Mouse (Mus musculus) hindbrain, embryonic 13.5 days (tissue): ENCODE measurements around the gene Sox30. TPM values are rescaled to one million over a fixed set of nuclear protein-coding genes. Genes with fewer than 3 reads are reported as not detected.
"Not testable (repeated sequence)": the region's sequence is repeated elsewhere in the genome, so short reads cannot be mapped to it uniquely, and the experiment has no call there.

Experiments used
- ATAC-seq: fragments of 200-750 bp; cut with Nextera tagmentation; 2 replicates; pipeline ENCODE4 v1.8.0; 2017; ENCODE audit warnings: moderate TSS enrichment; ENCODE audit not compliant: low FRiP score
- H3K27ac ChIP-seq: fragments of 300-500 bp; sonication (generic); 2 replicates; pipeline ENCODE4 v1.5.1; 2015; ENCODE audit warnings: inconsistent platforms, mild to moderate bottlenecking, moderate library complexity
- H3K27me3 ChIP-seq: fragments of 300-500 bp; sonication (generic); 2 replicates; pipeline ENCODE4 v1.6.1; 2015; ENCODE audit warnings: mild to moderate bottlenecking, inconsistent platforms
- H3K36me3 ChIP-seq: fragments of 300-500 bp; sonication (generic); 2 replicates; pipeline ENCODE4 v1.6.1; 2015; ENCODE audit warnings: mild to moderate bottlenecking, inconsistent platforms
- H3K4me1 ChIP-seq: fragments of 300-500 bp; sonication (generic); replicated peaks from 2 replicates; pipeline ENCODE4 v1.6.1; 2015; ENCODE audit warnings: inconsistent platforms
- H3K4me2 ChIP-seq: fragments of 300-500 bp; sonication (generic); 2 replicates; pipeline ENCODE4 v1.6.1; 2015; ENCODE audit warnings: inconsistent platforms, mild to moderate bottlenecking, moderate library complexity
- H3K4me3 ChIP-seq: fragments of 300-500 bp; sonication (generic); 2 replicates; pipeline ENCODE4 v1.5.1; 2015; ENCODE audit warnings: mild to moderate bottlenecking, inconsistent platforms
- H3K9ac ChIP-seq: fragments of 300-500 bp; sonication (generic); 2 replicates; pipeline ENCODE4 v1.6.1; 2015; ENCODE audit warnings: mild to moderate bottlenecking, inconsistent platforms
- H3K9me3 ChIP-seq: fragments of 300-500 bp; sonication (generic); 2 replicates; pipeline ENCODE4 v1.6.1; 2016; ENCODE audit warnings: inconsistent platforms
- WGBS: fragments of 180-500 bp; shearing (Covaris S2); methylation state at CpG from one replicate; pipeline ENCODE4 v1.1.7; 2015; 5-methylcytosine and 5-hydroxymethylcytosine counted together
- polyA plus RNA-seq: library from polyadenylated mRNA; unstranded; fragments of >200 nt; fragmentation: Nextera tagmentation; extraction: Ambion mirVana; gene quantifications from 2 replicates; pipeline ENCODE4 v1.2.1, GENCODE M21; 2015

Gene Sox30
- polyA plus RNA-seq, 1 experiment from 2014 or later, result 0.17 TPM

DNA sequence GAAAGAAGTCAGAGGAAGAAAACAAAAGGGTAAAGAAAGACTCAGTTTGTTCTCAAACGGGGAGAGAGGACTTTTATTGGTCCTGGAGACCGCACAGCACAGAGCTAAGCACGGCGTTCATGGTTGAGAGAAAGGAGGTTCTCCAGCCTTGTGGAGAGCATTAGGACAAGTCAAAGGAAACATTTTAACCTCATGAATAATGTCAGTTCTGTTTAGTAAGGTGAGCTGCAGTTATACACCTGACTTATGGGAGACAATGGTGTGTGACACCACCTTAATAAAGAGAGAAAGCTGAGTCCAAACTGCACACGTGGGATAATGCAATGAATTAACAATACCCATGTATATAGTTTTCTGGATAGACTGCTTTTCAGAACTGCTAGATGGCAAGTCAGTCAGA is 64.7 kb downstream of the Sox30 start:
- ATAC-seq, result no peak
- Histone ChIP-seq H3K4me3 (no peak overlapping the region), H3K9ac (no peak overlapping the region), H3K27me3 (no peaks in the 10 kb centered on the region), H3K9me3 (no peaks in the 10 kb centered on the region), H3K36me3 (no peaks in the 10 kb centered on the region), H3K4me1 (no peaks in the 10 kb centered on the region), H3K27ac (no peak overlapping the region), H3K4me2 (no peak overlapping the region)
- WGBS, result 84% methylated on average over 5 of the region's 5 CpGs

DNA sequence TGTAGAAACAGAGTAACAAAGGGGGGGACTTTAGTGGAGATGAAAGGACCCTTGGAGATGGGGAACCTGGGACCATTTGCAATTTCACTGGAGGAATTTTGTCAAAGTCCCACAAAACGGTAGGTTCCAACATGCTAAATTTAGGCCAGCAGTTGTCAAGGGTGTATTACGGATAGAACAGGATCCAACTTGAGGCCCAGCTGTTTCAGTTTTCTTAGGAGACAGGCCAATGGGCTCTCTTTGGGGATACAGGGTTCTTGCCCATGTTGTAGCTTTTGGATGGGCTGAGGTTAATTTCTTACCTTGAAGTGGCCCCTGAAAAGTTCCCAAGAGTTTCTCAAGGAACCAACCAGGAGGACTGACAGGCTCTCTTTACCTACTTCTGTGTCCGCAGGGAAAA is 67.2 kb downstream of the Sox30 start:
- H3K27ac ChIP-seq, result no peak overlapping the region
- WGBS, result 94% methylated on average over 3 of the region's 3 CpGs
- no peak for ATAC-seq
- no peaks in the 10 kb centered on the region for H3K4me1 ChIP-seq
- no peak overlapping the region for H3K4me3 ChIP-seq
- H3K9ac ChIP-seq, result no peak overlapping the region
- no peaks in the 10 kb centered on the region for H3K36me3 ChIP-seq
- no peaks in the 10 kb centered on the region for H3K9me3 ChIP-seq
- H3K4me2 ChIP-seq, result no peak overlapping the region
- 0 out of 2 replicates have a peak, but pooled peaks cover under 1% of the 10 kb centered on the region for H3K27me3 ChIP-seq

DNA sequence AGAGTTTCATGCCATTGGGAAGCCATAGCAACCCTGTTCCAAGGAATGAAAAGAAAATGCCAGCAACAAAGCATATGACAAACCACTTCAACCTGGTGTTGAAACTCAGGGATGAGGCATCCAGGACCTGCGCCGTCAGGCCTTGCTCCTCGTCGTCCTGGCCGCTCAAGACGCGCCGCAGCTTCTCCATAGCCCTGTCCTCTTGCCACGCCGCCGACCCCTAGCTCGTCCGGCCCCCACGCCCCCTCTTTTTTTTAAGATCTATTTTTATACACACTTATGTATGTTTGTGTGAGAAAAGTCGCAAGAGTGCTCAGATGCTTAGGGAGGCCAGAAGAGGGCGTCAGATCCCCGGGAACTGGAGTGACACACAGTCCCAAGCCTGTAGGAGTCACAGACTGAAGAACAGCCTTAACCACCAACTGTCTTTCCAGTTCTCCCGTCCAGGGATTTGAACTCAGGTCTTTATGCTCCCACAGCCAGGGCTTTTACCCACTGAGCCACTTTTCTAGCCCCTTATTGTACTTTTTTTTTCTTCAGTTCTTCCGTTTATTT is 72.1 kb downstream of the Sox30 start, which contains the start of gene Gm12166:
Gene Gm12166, minus strand, starts transcription at position 217 of the 555 bp plus-strand sequence.
- H3K36me3 ChIP-seq, H3K4me3 ChIP-seq, H3K9me3 ChIP-seq, H3K9ac ChIP-seq, H3K27me3 ChIP-seq, ATAC-seq, H3K27ac ChIP-seq: not testable (repeated sequence)
- H3K4me1 ChIP-seq, result peaks cover 20% of the 10 kb centered on the region
- WGBS, result 32% methylated on average over 19 of the region's 19 CpGs
- 0 out of 2 replicates have a peak within 1 kb of the TSS, but pooled peaks have one; percentile 17 for H3K4me2 ChIP-seq

DNA sequence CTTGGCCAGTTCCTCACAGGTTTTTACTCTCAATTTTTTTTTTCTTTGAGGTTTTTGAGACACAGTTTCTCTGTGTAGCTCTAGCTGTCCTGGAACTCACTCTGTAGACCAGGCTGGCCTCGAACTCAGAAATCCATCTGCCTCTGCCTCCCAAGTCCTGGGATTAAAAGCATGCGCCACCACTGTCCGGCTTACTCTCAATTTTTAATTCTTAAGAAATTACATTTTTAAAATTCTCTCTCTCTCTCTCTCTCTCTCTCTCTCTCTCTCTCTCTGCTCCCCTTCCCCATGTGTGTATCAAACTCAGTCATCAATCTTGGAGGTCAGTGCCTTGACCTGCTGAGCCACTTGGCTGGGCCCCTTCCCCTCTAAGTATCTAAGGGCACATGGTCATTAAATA is 73.3 kb downstream of the Sox30 start:
- not testable (repeated sequence) for H3K36me3 ChIP-seq, H3K27me3 ChIP-seq, H3K27ac ChIP-seq, H3K9me3 ChIP-seq, H3K9ac ChIP-seq, ATAC-seq, H3K4me2 ChIP-seq, H3K4me3 ChIP-seq
- peaks cover 29% of the 10 kb centered on the region for H3K4me1 ChIP-seq
- WGBS, result 92% methylated on average over 3 of the region's 3 CpGs

DNA sequence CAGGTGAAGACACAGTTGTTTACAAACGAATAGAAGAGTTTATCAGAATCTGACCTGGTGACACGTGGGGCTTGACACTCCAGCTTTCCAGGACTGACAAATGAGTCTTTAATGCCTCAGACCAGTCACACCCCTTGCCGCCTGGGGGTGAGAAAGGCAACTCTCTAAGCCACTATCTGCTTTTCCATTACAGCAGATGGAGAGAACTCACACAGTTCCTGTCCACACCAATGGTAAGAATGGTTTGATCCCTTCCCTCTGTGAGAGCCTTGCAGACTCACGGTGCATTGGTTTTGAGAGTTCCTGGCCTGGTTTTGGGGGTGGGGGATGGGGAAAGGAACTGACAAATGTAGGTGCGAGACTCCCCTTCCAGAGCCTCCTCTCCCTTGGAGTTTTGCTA is 74.2 kb downstream of the Sox30 start:
- no peak for ATAC-seq
- Histone ChIP-seq H3K4me3 (no peak overlapping the region), H3K27ac (no peak overlapping the region), H3K4me2 (no peak overlapping the region), H3K27me3 (0 out of 2 replicates have a peak, but pooled peaks cover 3% of the 10 kb centered on the region), H3K9me3 (no peaks in the 10 kb centered on the region), H3K9ac (no peak overlapping the region), H3K4me1 (peaks cover 29% of the 10 kb centered on the region), H3K36me3 (no peaks in the 10 kb centered on the region)
- WGBS, result 47% methylated on average over 5 of the region's 5 CpGs

DNA sequence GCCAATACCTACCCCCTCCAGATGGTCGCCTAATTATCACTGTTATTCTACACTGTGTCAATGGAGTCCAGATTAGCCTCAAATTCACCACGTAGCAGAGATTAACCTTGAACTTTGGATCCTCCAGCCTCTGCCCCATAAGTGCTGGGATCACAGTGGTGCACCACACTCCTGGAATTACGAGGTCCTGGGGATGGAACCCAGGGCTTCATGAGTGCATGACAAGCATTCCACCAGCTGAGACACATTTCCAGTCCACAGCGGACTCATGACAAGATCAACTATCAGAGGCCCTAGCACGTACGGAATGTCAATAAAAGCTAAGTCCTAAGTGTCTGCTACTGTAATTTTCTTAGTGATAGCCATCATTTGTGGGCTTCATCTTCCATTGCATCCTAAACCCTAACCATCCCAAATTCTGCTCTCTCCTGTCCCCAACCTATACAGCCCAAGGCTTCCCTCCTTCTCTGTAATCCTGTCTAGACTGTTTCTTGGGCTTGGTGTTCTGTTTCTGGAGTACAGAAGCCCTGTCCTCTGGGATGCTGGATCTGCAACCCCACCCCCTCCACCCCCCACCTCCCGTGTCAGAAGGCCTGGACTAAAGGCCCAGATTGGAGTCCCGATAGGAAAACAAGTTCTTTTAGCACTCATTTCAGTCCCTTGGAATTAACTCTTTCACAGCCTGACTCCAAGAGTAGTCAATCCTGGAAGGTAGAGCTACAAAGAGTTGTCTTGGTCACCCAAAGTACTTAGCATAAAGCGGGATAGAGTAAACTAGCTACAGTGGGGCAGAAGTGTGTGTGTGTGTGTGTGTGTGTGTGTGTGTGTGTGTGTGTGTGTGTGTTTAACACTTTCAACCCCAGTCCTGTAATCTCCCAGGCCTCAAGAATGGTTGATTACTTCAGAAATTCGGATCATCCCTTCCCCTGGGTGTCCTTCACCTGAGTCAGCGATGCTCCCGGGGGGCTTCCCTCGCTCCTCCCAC is 75.1 kb downstream of the Sox30 start:
- Histone ChIP-seq H3K4me2 (peak overlapping the region; percentile 72), H3K4me3 (peak overlapping the region; percentile 70), H3K27ac (peak overlapping the region; percentile 95), H3K4me1 (peaks cover 29% of the 10 kb centered on the region), H3K9ac (peak overlapping the region; percentile 88), H3K9me3 (no peaks in the 10 kb centered on the region), H3K27me3 (0 out of 2 replicates have a peak, but pooled peaks cover 3% of the 10 kb centered on the region), H3K36me3 (no peaks in the 10 kb centered on the region)
- WGBS, result 26% methylated on average over 13 of the region's 13 CpGs
- ATAC-seq, result peak; percentile 52

DNA sequence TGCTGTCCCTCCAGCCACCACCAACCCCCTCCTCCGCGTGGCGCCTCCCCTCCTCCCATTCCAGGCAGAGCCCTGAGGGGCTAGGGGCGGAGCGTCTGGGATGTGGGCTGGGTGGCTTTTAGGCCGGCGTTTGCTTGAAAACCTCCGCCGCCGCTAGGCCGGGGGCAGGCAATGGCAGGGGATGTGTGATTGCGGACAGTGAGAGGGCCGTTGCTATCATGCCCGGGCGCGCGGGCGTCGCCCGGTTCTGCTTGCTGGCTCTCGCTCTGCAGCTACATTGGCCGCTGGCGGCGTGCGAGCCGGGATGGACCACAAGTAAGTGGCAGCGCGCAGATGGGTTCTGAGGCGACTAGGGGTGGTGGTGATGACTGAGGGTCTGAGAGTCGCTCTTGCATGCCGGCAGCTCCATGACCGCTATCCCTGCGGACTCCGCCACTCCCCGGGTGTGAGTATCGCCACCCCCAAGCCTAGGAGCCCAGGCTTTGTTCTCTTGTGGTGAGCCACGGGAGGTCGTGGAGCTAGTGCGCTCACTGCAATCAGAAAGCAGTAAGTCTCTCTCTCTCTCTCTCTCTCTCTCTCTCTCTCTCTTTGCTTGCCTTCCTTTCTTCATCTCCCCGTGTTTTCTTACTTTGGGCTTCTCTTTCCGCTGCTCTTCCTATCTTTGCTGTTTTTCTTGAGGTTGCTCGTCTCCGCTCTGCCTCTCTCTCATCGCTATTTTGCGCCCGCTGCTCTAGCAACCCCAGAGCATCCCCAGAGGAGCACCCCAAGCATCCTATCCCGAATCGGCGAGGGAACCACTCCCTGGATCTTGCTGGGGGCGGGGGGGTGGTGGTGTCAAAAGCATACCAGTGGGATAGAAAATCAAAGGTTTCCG is 76.0 kb downstream of the Sox30 start, which contains the start of gene Adam19:
Gene Adam19, plus strand, starts transcription at position 97 of the 874 bp plus-strand sequence.
- peak within 1 kb of the TSS; percentile 70 for H3K4me3 ChIP-seq
- H3K4me1 ChIP-seq, result peaks cover 29% of the 10 kb centered on the region
- H3K27ac ChIP-seq, result peak within 1 kb of the TSS; percentile 95
- no peaks in the 10 kb centered on the region for H3K9me3 ChIP-seq
- peak within 1 kb of the TSS; percentile 72 for H3K4me2 ChIP-seq
- H3K9ac ChIP-seq, result peak within 1 kb of the TSS; percentile 88
- 0 out of 2 replicates have a peak, but pooled peaks cover 3% of the 10 kb centered on the region for H3K27me3 ChIP-seq
- ATAC-seq, result peak; percentile 89
- peaks cover 5% of the 10 kb centered on the region; the same call in 1 of the 2 replicates for H3K36me3 ChIP-seq
- under 1% methylated on average over 51 of the region's 51 CpGs for WGBS

DNA sequence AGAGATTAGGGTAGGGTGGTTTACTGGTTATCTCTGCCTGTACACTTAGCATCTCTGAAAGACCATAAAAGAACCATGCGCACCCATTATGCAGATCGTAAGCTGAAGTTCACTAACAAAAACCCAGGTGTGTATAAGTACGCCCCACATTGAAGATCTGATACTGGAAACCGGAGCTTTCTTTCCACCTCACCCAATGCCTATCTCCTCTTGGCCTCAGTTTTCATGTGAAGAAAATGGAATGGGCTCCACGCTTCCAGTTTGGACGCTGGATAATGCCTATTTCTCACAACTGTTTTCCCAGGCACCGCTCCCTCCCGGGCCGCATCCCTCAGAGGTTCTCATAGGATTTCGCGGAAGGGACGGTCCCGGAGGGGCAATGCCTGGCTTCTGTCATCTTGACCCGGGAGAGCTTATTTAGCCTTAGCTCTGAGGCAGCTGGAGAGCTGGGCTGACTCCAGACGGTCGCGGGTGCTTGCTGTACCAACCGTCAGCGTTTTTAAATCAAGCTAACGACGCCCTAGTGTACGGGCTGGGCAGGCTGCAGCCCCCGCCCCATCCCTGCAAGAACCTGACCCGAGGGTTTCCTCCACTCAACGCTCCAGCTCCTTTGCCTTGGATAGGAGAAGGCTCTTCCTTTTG is 76.8 kb downstream of the Sox30 start:
- peak overlapping the region; percentile 70 for H3K4me3 ChIP-seq
- no peak for ATAC-seq
- 3% methylated on average over 25 of the region's 25 CpGs for WGBS
- peak overlapping the region; percentile 95 for H3K27ac ChIP-seq
- peak overlapping the region; percentile 72 for H3K4me2 ChIP-seq
- H3K27me3 ChIP-seq, result 0 out of 2 replicates have a peak, but pooled peaks cover 3% of the 10 kb centered on the region
- H3K9me3 ChIP-seq, result no peaks in the 10 kb centered on the region
- H3K9ac ChIP-seq, result peak overlapping the region; percentile 88
- H3K36me3 ChIP-seq, result peaks cover 6% of the 10 kb centered on the region
- H3K4me1 ChIP-seq, result peaks cover 29% of the 10 kb centered on the region

DNA sequence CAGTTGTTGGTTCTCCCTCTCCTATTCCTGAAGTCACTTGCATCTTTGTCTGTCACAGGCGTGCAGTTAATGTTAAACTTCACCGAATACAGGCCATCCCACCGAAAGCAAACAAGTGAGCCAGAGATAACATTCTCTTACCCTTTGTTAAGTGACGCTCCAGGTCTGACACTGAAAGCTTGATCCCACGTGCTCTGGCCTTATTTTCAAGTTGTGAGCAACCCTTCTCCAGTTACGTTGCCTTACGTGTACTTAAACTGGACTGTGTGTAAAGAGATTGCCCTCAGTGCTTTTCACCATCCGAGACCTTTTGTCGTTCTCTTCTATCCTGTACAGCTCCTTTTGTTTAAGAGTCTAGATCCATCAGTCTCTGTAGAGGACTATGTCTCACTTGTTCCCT is 77.9 kb downstream of the Sox30 start:
- peak overlapping the region; percentile 72 for H3K4me2 ChIP-seq
- H3K9me3 ChIP-seq, result no peaks in the 10 kb centered on the region
- H3K9ac ChIP-seq, result peak overlapping the region; percentile 29; the same call in 1 of the 2 replicates
- ATAC-seq, result no peak
- peak overlapping the region; percentile 70 for H3K4me3 ChIP-seq
- H3K4me1 ChIP-seq, result peaks cover 32% of the 10 kb centered on the region
- no peak overlapping the region for H3K27ac ChIP-seq
- WGBS, result 43% methylated on average over 9 of the region's 9 CpGs
- no peaks in the 10 kb centered on the region for H3K27me3 ChIP-seq
- H3K36me3 ChIP-seq, result peaks cover 10% of the 10 kb centered on the region

DNA sequence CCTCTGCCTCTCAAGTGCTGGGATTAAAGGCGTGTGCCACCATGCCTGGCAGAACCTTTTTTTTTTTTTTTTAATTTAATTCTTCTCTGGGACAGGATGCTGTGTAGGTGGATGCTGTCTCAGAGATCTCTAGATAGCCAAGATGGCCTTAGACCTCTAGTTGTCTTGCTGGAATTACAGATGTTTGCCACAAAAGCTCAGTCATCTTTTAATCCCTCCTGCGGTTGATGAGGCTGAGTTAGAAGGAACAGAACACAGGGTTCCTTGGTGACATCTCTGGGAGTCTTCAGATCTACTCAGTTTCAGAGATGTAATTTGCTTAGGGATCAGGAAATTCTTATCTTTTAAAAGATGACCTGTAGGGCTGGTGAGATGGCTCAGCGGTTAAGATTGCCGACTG is 78.8 kb downstream of the Sox30 start:
- Histone ChIP-seq H3K36me3 (peaks cover 10% of the 10 kb centered on the region), H3K4me3 (no peak overlapping the region), H3K9ac (no peak overlapping the region), H3K9me3 (no peaks in the 10 kb centered on the region), H3K4me2 (no peak overlapping the region), H3K27me3 (no peaks in the 10 kb centered on the region), H3K27ac (no peak overlapping the region), H3K4me1 (peaks cover 36% of the 10 kb centered on the region)
- no peak for ATAC-seq
- 97% methylated on average over 4 of the region's 4 CpGs for WGBS

DNA sequence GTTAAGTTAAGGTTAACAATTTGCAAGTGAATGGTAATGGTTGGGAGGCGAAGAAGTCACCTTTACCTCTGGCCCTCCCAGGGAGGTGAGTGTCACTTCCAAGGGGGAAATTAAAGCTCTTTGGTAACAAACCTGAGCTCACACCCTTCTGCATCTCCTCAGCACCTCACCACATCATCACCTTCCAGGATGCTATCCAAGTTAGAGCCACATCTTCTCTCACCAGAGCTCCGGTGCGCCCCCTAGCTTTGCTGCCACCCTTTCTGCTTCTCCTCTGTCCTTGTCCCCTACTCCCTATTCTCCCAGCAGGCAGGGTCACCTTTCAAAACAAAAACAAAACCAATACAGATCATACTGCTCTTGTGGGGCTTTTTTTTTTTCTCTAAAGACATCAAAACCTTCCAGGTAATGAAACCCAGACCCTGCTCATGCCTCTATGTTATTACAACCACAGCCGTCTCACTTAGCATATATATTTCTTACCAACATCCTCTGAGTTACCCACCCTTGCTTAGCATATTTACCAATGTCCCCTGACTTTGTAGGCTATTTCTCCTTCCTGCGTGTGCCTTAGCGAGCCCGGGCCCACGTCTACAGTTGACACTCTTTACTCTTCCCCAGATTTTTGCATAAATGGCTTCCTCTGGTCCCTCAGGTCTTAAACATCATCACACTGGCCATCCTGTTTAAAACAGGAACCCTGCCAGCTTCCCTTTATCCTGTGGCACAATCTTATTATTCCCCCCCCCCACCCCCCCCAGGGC is 80.0 kb downstream of the Sox30 start:
- Histone ChIP-seq H3K27me3 (no peaks in the 10 kb centered on the region), H3K9ac (no peak overlapping the region), H3K4me1 (peaks cover 34% of the 10 kb centered on the region), H3K9me3 (no peaks in the 10 kb centered on the region), H3K36me3 (peaks cover 13% of the 10 kb centered on the region), H3K4me2 (no peak overlapping the region), H3K27ac (no peak overlapping the region), H3K4me3 (no peak overlapping the region)
- WGBS, result 73% methylated on average over 8 of the region's 8 CpGs
- ATAC-seq, result no peak
